Mouse (Mus musculus) heart, adult 18-20 months (tissue): ENCODE data around the gene Batf2. TPM values are rescaled to one million over a fixed set of nuclear protein-coding genes. Genes with fewer than 3 reads are reported as not detected.

Experiments
- total RNA-seq, 2 experiments: library from RNA; stranded (reverse); gene quantifications; 2 replicates each; pipeline ENCODE4 v1.2.3; 2021

Gene Batf2
- total RNA-seq, 2 experiments from 2014 or later, result 0.54 to 2.7 TPM

Other genes starting within 250 kb of the Batf2 start
- gene Tigd3, start 246.8 kb upstream of the Batf2 start, total RNA-seq, result under 1 TPM in 1 of 2 experiments, not detected in 1; 0.35 TPM
- gene Dpf2, start 228.0 kb upstream of the Batf2 start, total RNA-seq, result 10 to 100 TPM; 77.6 to 84.0 TPM
- 1 to 10 TPM; 6.6 to 9.0 TPM for gene Cdc42ep2, start 216.2 kb upstream of the Batf2 start, total RNA-seq
- 10 to 100 TPM in 1 of 2 experiments, 1 to 10 TPM in 1; 8.7 to 10.6 TPM for gene Pola2, start 176.8 kb upstream of the Batf2 start, total RNA-seq
- not detected for gene Slc22a20, start 154.8 kb upstream of the Batf2 start, total RNA-seq
- 10 to 100 TPM; 32.0 to 40.4 TPM for gene Capn1, start 125.1 kb upstream of the Batf2 start, total RNA-seq
- gene Syvn1, start 94.4 kb upstream of the Batf2 start, total RNA-seq, result 10 to 100 TPM; 21.1 to 21.3 TPM
- gene Mrpl49, start 83.2 kb upstream of the Batf2 start, total RNA-seq, result 10 to 100 TPM; 42.2 to 47.2 TPM
- 100 to 1,000 TPM; 613 to 618 TPM for gene Fau, start 83.1 kb upstream of the Batf2 start, total RNA-seq
- gene Znhit2, start 79.8 kb upstream of the Batf2 start, total RNA-seq, result 10 to 100 TPM; 11.1 to 11.2 TPM
- gene Tm7sf2, start 72.6 kb upstream of the Batf2 start, total RNA-seq, result 1 to 10 TPM; 2.1 to 3.0 TPM
- 10 to 100 TPM; 20.9 to 22.2 TPM for gene Vps51, start 63.8 kb upstream of the Batf2 start, total RNA-seq
- not detected for gene Tmem262, start 61.0 kb upstream of the Batf2 start, total RNA-seq
- under 1 TPM in 1 of 2 experiments, not detected in 1; 0.47 TPM for gene Gm28374, start 58.7 kb upstream of the Batf2 start, total RNA-seq
- 10 to 100 TPM; 15.5 to 16.1 TPM for gene Zfpl1, start 56.0 kb upstream of the Batf2 start, total RNA-seq
- gene Cdca5, start 56.0 kb upstream of the Batf2 start, total RNA-seq, result under 1 TPM in 1 of 2 experiments, not detected in 1; 0.21 TPM
- gene AC131692.1, start 46.6 kb upstream of the Batf2 start, total RNA-seq, result not detected
- gene Naaladl1, start 35.2 kb upstream of the Batf2 start, total RNA-seq, result not detected
- gene Sac3d1, start 22.3 kb upstream of the Batf2 start, total RNA-seq, result 10 to 100 TPM in 1 of 2 experiments, 1 to 10 TPM in 1; 9.2 to 10.0 TPM
- gene Snx15, start 12.7 kb upstream of the Batf2 start, total RNA-seq, result 10 to 100 TPM; 13.9 to 15.2 TPM
- 10 to 100 TPM; 66.4 to 72.1 TPM for gene Arl2, start 565 bp downstream of the Batf2 start, total RNA-seq
- gene Majin, start 43.4 kb downstream of the Batf2 start, total RNA-seq, result not detected
- not detected for gene Gpha2, start 85.4 kb downstream of the Batf2 start, total RNA-seq
- gene Ppp2r5b, start 94.9 kb downstream of the Batf2 start, total RNA-seq, result 10 to 100 TPM; 32.2 to 32.5 TPM
- 10 to 100 TPM; 21.5 to 22.1 TPM for gene Atg2a, start 100.7 kb downstream of the Batf2 start, total RNA-seq
- 100 to 1,000 TPM; 101 to 107 TPM for gene Ehd1, start 135.7 kb downstream of the Batf2 start, total RNA-seq
- 10 to 100 TPM; 13.8 TPM for gene Cdc42bpg, start 165.5 kb downstream of the Batf2 start, total RNA-seq
- 10 to 100 TPM; 13.3 to 14.0 TPM for gene Men1, start 194.0 kb downstream of the Batf2 start, total RNA-seq
- gene Map4k2, start 200.2 kb downstream of the Batf2 start, total RNA-seq, result 10 to 100 TPM; 30.7 to 43.0 TPM
- 10 to 100 TPM; 66.5 to 94.7 TPM for gene Sf1, start 222.7 kb downstream of the Batf2 start, total RNA-seq
- gene Pygm, start 243.4 kb downstream of the Batf2 start, total RNA-seq, result 1,000 to 10,000 TPM; 1,224 to 1,269 TPM